Mouse (Mus musculus) kidney, embryonic 16.5 days (tissue): ENCODE data around the gene Rps3. TPM values are rescaled to one million over a fixed set of nuclear protein-coding genes. Genes with fewer than 3 reads are reported as not detected.
A peak's percentile ranks its signal among the peaks of the same experiment; 100 is the strongest.
"Not testable (repeated sequence)": the region's sequence is repeated elsewhere in the genome, so short reads cannot be mapped to it uniquely, and the experiment has no call there.

Experiments
- ATAC-seq: fragments of 200-750 bp; cut with Nextera tagmentation; 2 replicates; pipeline ENCODE4 v1.8.0; 2017; ENCODE audit warnings: moderate TSS enrichment; ENCODE audit not compliant: low FRiP score, low TSS enrichment
- H3K27ac ChIP-seq: fragments of 300-500 bp; sonication (generic); 2 replicates; pipeline ENCODE4 v1.5.1; 2014; ENCODE audit warnings: low read length
- H3K27me3 ChIP-seq: fragments of 300-500 bp; sonication (generic); 2 replicates; pipeline ENCODE4 v1.6.1; 2014; ENCODE audit warnings: low read length, control low read depth, mixed read lengths; ENCODE audit not compliant: insufficient read depth
- H3K36me3 ChIP-seq: fragments of 300-500 bp; sonication (generic); 2 replicates; pipeline ENCODE4 v1.6.1; 2014; ENCODE audit warnings: low read length, control low read depth, mixed read lengths; ENCODE audit not compliant: insufficient read depth
- H3K4me1 ChIP-seq: fragments of 300-500 bp; sonication (generic); 2 replicates; pipeline ENCODE4 v1.6.1; 2014; ENCODE audit warnings: low read length, control low read depth, mixed read lengths; ENCODE audit not compliant: insufficient read depth
- H3K4me2 ChIP-seq: fragments of 300-500 bp; sonication (generic); replicated peaks from 2 replicates; pipeline ENCODE4 v1.6.1; 2014; ENCODE audit warnings: low read depth, low read length
- H3K4me3 ChIP-seq: fragments of 300-500 bp; sonication (generic); 2 replicates; pipeline ENCODE4 v1.5.1; 2014; ENCODE audit warnings: mild to moderate bottlenecking, low read length
- H3K9ac ChIP-seq: fragments of 300-500 bp; sonication (generic); replicated peaks from 2 replicates; pipeline ENCODE4 v1.6.1; 2014; ENCODE audit warnings: low read length
- H3K9me3 ChIP-seq: fragments of 300-500 bp; sonication (generic); 2 replicates; pipeline ENCODE4 v1.6.1; 2016; ENCODE audit warnings: low read length, control low read depth
- WGBS: fragments of 180-500 bp; shearing (Covaris S2); extraction: QIAGEN DNeasy Blood & Tissue Kit; methylation state at CpG from one replicate; pipeline ENCODE4 v1.1.7; 2014; 5-methylcytosine and 5-hydroxymethylcytosine counted together
- polyA plus RNA-seq: library from polyadenylated mRNA; unstranded; fragments of >200 nt; fragmentation: Nextera tagmentation; extraction: Ambion mirVana; gene quantifications from 2 replicates; pipeline ENCODE4 v1.2.1, GENCODE M21; 2015

Rps3 gene
- polyA plus RNA-seq, 1 experiment from 2014 or later: 752 TPM

GRCm38 (mm10) chr7:99516092-99516813 lies 32.7 kb upstream of the Rps3 start:
- no peaks in the 10 kb centered on the region for H3K9me3 ChIP-seq
- no peak for ATAC-seq
- H3K36me3 ChIP-seq: no peaks in the 10 kb centered on the region
- H3K27ac ChIP-seq: no peak overlapping the region
- H3K27me3 ChIP-seq: no peaks in the 10 kb centered on the region
- no peaks in the 10 kb centered on the region; the same call in 1 of the 2 replicates for H3K4me1 ChIP-seq
- 83% methylated on average over 9 of the region's 9 CpGs for WGBS
- no peak overlapping the region for H3K4me2 ChIP-seq
- no peak overlapping the region for H3K4me3 ChIP-seq
- no peak overlapping the region for H3K9ac ChIP-seq

- Histone ChIP-seq H3K9me3 (peaks cover 5% of the 10 kb centered on the region; the same call in 1 of the 2 replicates), H3K4me2 (no peak overlapping the region), H3K9ac (no peak overlapping the region), H3K4me1 (no peaks in the 10 kb centered on the region), H3K27ac (no peak overlapping the region), H3K4me3 (no peak overlapping the region), H3K36me3 (no peaks in the 10 kb centered on the region), H3K27me3 (no peaks in the 10 kb centered on the region)
- no peak for ATAC-seq
- 20% methylated on average over 8 of the region's 8 CpGs for WGBS
Observed at GRCm38 (mm10) chr7:99510087-99510501, 26.6 kb upstream of the Rps3 start.

GRCm38 (mm10) chr7:99508187-99508586 lies 24.6 kb upstream of the Rps3 start:
- H3K4me1 ChIP-seq, H3K27ac ChIP-seq, H3K4me3 ChIP-seq, H3K27me3 ChIP-seq, H3K36me3 ChIP-seq, ATAC-seq, H3K4me2 ChIP-seq, H3K9me3 ChIP-seq, H3K9ac ChIP-seq: not testable (repeated sequence)
- 20% methylated on average over 2 of the region's 2 CpGs for WGBS

GRCm38 (mm10) chr7:99504556-99504955 lies 21.0 kb upstream of the Rps3 start:
- no peaks in the 10 kb centered on the region for H3K36me3 ChIP-seq
- H3K27ac ChIP-seq: no peak overlapping the region
- ATAC-seq: no peak

GRCm38 (mm10) chr7:99501148-99501547 lies 17.6 kb upstream of the Rps3 start:
- H3K27ac ChIP-seq: no peak overlapping the region
- no peaks in the 10 kb centered on the region for H3K4me1 ChIP-seq
- no peaks in the 10 kb centered on the region for H3K27me3 ChIP-seq
- no peak for ATAC-seq
- WGBS: 47% methylated on average over 1 of the region's 1 CpGs
- no peak overlapping the region for H3K9ac ChIP-seq
- no peak overlapping the region for H3K4me3 ChIP-seq
- no peaks in the 10 kb centered on the region for H3K9me3 ChIP-seq
- no peak overlapping the region for H3K4me2 ChIP-seq
- no peaks in the 10 kb centered on the region for H3K36me3 ChIP-seq

More at GRCm38 (mm10) chr7:99504556-99504955, 21.0 kb upstream of the Rps3 start:
- peaks cover 5% of the 10 kb centered on the region; the same call in 1 of the 2 replicates for H3K9me3 ChIP-seq
- H3K4me1 ChIP-seq: no peaks in the 10 kb centered on the region
- no peak overlapping the region for H3K4me2 ChIP-seq
- no peaks in the 10 kb centered on the region for H3K27me3 ChIP-seq
- no peak overlapping the region for H3K9ac ChIP-seq
- no peak overlapping the region for H3K4me3 ChIP-seq

- WGBS: 32% methylated on average over 5 of the region's 5 CpGs
- no peak overlapping the region for H3K4me2 ChIP-seq
- no peaks in the 10 kb centered on the region for H3K9me3 ChIP-seq
- no peak overlapping the region for H3K27ac ChIP-seq
- H3K9ac ChIP-seq: no peak overlapping the region
- no peaks in the 10 kb centered on the region for H3K27me3 ChIP-seq
- H3K36me3 ChIP-seq: no peaks in the 10 kb centered on the region
- ATAC-seq: no peak
- no peaks in the 10 kb centered on the region for H3K4me1 ChIP-seq
- no peak overlapping the region for H3K4me3 ChIP-seq
Observed at GRCm38 (mm10) chr7:99500655-99501054, 17.1 kb upstream of the Rps3 start.

GRCm38 (mm10) chr7:99500201-99500600 lies 16.7 kb upstream of the Rps3 start:
- ATAC-seq: peak; percentile 90
- Histone ChIP-seq H3K27me3 (no peaks in the 10 kb centered on the region), H3K4me3 (no peak overlapping the region), H3K4me2 (no peak overlapping the region), H3K36me3 (no peaks in the 10 kb centered on the region), H3K27ac (no peak overlapping the region), H3K4me1 (no peaks in the 10 kb centered on the region), H3K9ac (no peak overlapping the region), H3K9me3 (no peaks in the 10 kb centered on the region)
- 3% methylated on average over 8 of the region's 8 CpGs for WGBS

- Histone ChIP-seq H3K27ac (no peak overlapping the region), H3K9me3 (no peaks in the 10 kb centered on the region), H3K4me3 (no peak overlapping the region), H3K4me2 (no peak overlapping the region), H3K36me3 (no peaks in the 10 kb centered on the region), H3K9ac (no peak overlapping the region), H3K4me1 (no peaks in the 10 kb centered on the region), H3K27me3 (no peaks in the 10 kb centered on the region)
- 60% methylated on average over 1 of the region's 1 CpGs for WGBS
- no peak for ATAC-seq
Observed at GRCm38 (mm10) chr7:99499128-99499527, 15.6 kb upstream of the Rps3 start.

GRCm38 (mm10) chr7:99489708-99490107 lies 6.2 kb upstream of the Rps3 start:
- Histone ChIP-seq H3K9me3 (peaks cover 6% of the 10 kb centered on the region; the same call in 1 of the 2 replicates), H3K27ac (no peak overlapping the region), H3K36me3 (no peaks in the 10 kb centered on the region), H3K27me3 (0 out of 2 replicates have a peak, but pooled peaks cover 5% of the 10 kb centered on the region), H3K4me3 (no peak overlapping the region), H3K9ac (no peak overlapping the region), H3K4me2 (no peak overlapping the region), H3K4me1 (no peaks in the 10 kb centered on the region)
- 75% methylated on average over 5 of the region's 5 CpGs for WGBS
- no peak for ATAC-seq

- H3K27ac ChIP-seq: no peak overlapping the region
- no peak overlapping the region for H3K4me2 ChIP-seq
- no peak for ATAC-seq
- H3K4me3 ChIP-seq: no peak overlapping the region
- 0 out of 2 replicates have a peak, but pooled peaks cover 5% of the 10 kb centered on the region for H3K27me3 ChIP-seq
- peaks cover 24% of the 10 kb centered on the region for H3K4me1 ChIP-seq
- H3K9ac ChIP-seq: no peak overlapping the region
- H3K9me3 ChIP-seq: no peaks in the 10 kb centered on the region
- 77% methylated on average over 1 of the region's 1 CpGs for WGBS
- H3K36me3 ChIP-seq: peaks cover 26% of the 10 kb centered on the region
Observed at GRCm38 (mm10) chr7:99484679-99485078, 1.1 kb upstream of the Rps3 start.
